Comparison of ENCODE assay signal across 13 mouse cellular contexts in genomic region chr2:115737966-115738365, GRCm38 (mm10).
"Had no signal": no experiment of that assay in that cellular context is flagged by ENCODE, and none has a peak within 500 bp of the region (broad histone marks: within the 10 kb centered on the region; RNA-seq: fewer than 3 reads in every experiment).

No protein-coding gene starts in this region.

- H3K4me3 ChIP-seq: limb, embryonic 13.5 days; midbrain, embryonic 10.5 days; myocyte; neural tube, embryonic 15.5 days had no signal

- H3K4me1 ChIP-seq: midbrain, embryonic 10.5 days; neural tube, embryonic 15.5 days had no signal

- H3K27me3 ChIP-seq: neural tube, embryonic 15.5 days had no signal

- H3K9ac ChIP-seq: limb, embryonic 13.5 days; liver, embryonic 14.5 days; neural tube, embryonic 15.5 days had no signal

- H3K9me3 ChIP-seq: limb, embryonic 13.5 days; midbrain, embryonic 10.5 days; neural tube, embryonic 15.5 days had no signal

- H3K36me3 ChIP-seq: limb, embryonic 13.5 days; midbrain, embryonic 10.5 days; neural tube, embryonic 15.5 days had no signal

- H3K27ac ChIP-seq: limb, embryonic 13.5 days; liver, embryonic 14.5 days; midbrain, embryonic 10.5 days; neural tube, embryonic 15.5 days; stomach, postnatal 0 days had no signal

- H3K4me2 ChIP-seq: limb, embryonic 13.5 days; neural tube, embryonic 15.5 days had no signal

- DNase-seq: kidney, adult 9 months; kidney, postnatal 14 days; lung, adult 18-20 months; midbrain, embryonic 14.5 days; right cerebral cortex, adult 18-20 months; right cerebral cortex, postnatal 25 days; thymus, postnatal 4 days had no signal
